8 mouse cellular contexts compared by ENCODE assay signal in the genomic region with DNA sequence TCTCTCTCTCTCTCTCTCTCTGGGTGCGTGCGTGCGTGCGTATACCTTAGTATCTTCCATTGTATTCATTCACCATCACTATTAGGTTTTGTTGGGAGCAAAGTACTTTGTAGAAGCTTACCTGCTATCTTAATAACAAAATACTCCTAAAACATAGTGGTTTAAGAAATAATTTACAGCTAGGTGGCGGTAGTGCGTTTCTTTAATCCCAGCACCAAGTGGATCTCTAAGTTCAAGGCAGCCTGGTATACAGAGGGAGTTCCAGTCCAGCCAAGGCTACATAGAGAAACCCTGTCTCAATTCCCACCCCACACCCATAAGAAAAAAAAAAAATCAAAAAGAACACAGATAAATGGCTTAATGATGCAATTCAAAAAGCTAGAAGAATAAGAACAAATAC. TPM values are rescaled to one million over a fixed set of nuclear protein-coding genes. Genes with fewer than 3 reads are reported as not detected.
A peak's percentile ranks its signal among the peaks of the same experiment; 100 is the strongest.
DNase-seq lines count a peak whose midpoint lies in the region; ATAC-seq and TF ChIP-seq lines count a peak whose summit lies in the region.

No protein-coding gene starts in this region.

- H3K79me2 ChIP-seq in heart, adult 2 months (replicated peaks; ENCODE audit: control insufficient read depth, insufficient read depth, low read length) = peaks cover 6% of the 10 kb centered on the region

- no peak overlapping the region for H3K4me3 ChIP-seq in heart, adult 2 months
- no peak overlapping the region for H3K4me3 ChIP-seq in spleen, adult 2 months (ENCODE audit: extremely low read depth, insufficient read depth, insufficient read length)

- H3K27ac ChIP-seq in heart, adult 2 months = no peak overlapping the region
- no peak overlapping the region for H3K27ac ChIP-seq in spleen, adult 2 months (ENCODE audit: insufficient read depth, low read length)

- no peak for TF ChIP-seq POLR2A in heart, adult 2 months (IDR thresholded peaks at IDR 0.05; ENCODE audit: insufficient read depth, low read depth, low read length)
- no peak for TF ChIP-seq POLR2A in spleen, adult 2 months (IDR thresholded peaks at IDR 0.05; ENCODE audit: low read depth, low read length)

- TF ChIP-seq CTCF in heart, adult 2 months (IDR thresholded peaks at IDR 0.05) = peak; percentile 74
- TF ChIP-seq CTCF in spleen, adult 2 months (IDR thresholded peaks at IDR 0.05; ENCODE audit: extremely low read depth, insufficient read depth, insufficient read length, insufficient replicate concordance) = peak; percentile 21; the same call in 1 of the 2 replicates

- peak; percentile 63; the same call in 1 of the 2 replicates for ATAC-seq in megakaryocyte-erythroid progenitor cell, adult 5-6 weeks (replicated peaks; ENCODE audit: low FRiP score, low TSS enrichment, poor library complexity, severe bottlenecking)

- DNase-seq in heart, adult 2 months = no peak
- DNase-seq in heart, adult 11 months = no peak
- peak; percentile 9 to 52 for DNase-seq in spleen, adult 2 months (ENCODE audit: low read depth in 1 of 2, low spot score in 2 of 2)
- no peak for DNase-seq in spleen, adult 18-20 months
- peak; percentile 51 for DNase-seq in embryo, embryonic 10 days (ENCODE audit: low spot score)
- DNase-seq in frontal cortex, postnatal 10 days (ENCODE audit: low spot score in 2 of 2) = no peak
- no peak for DNase-seq in layer of hippocampus, adult 8-10 months (ENCODE audit: low spot score in 2 of 2)

- intact Hi-C loops in heart, adult 2 months (cut with DNase I) = loop anchor here (1.0 kb wide), 2 partner anchors 75 to 145 kb away; no protein-coding TSS in a partner anchor

- no peak overlapping the region for H3K9ac ChIP-seq in heart, adult 2 months (ENCODE audit: low read depth, low read length)

- H3K4me1 ChIP-seq in heart, adult 2 months (ENCODE audit: control insufficient read depth, insufficient read depth, low read length) = no peaks in the 10 kb centered on the region
- no peaks in the 10 kb centered on the region for H3K4me1 ChIP-seq in spleen, adult 2 months (ENCODE audit: control insufficient read depth, insufficient read depth, insufficient read length)

- WGBS in heart, adult 2 months = 84% methylated on average over 6 of the region's 6 CpGs
- 79% methylated on average over 6 of the region's 6 CpGs for WGBS in spleen, adult 2 months

- H3K27me3 ChIP-seq in heart, adult 2 months (ENCODE audit: control insufficient read depth, insufficient read depth, low read length) = no peaks in the 10 kb centered on the region
- no peaks in the 10 kb centered on the region for H3K27me3 ChIP-seq in spleen, adult 2 months (ENCODE audit: control insufficient read depth, insufficient read depth, low read length)

- no peak for TF ChIP-seq EP300 in heart, adult 2 months (IDR thresholded peaks at IDR 0.05; ENCODE audit: insufficient read depth, low read depth, low read length)

- H3K36me3 ChIP-seq in heart, adult 2 months (ENCODE audit: control insufficient read depth, insufficient read depth, low read length) = no peaks in the 10 kb centered on the region
- no peaks in the 10 kb centered on the region for H3K36me3 ChIP-seq in spleen, adult 2 months (ENCODE audit: control insufficient read depth, insufficient read depth, low read length)

RNA-seq across cellular contexts. Expression of gene Tfcp2, which starts 13.9 kb away (rescaled TPM):
- total RNA-seq in heart, adult 2 months (2021) = 10 to 100 TPM; 11.6 to 12.8 TPM
- polyA plus RNA-seq in heart, adult 2 months (2012; rRNA removed) = 6.6 and 8.2 TPM in 2 replicates
- 3.8 and 4.5 TPM in 2 replicates for polyA plus RNA-seq in spleen, adult 2 months (2012; rRNA removed)
- 14.0 and 21.7 TPM in 2 replicates for total RNA-seq in megakaryocyte-erythroid progenitor cell, adult 5-6 weeks (2014; fragmentation: Nextera tagmentation)
- 18.5 and 33.1 TPM in 2 replicates for total RNA-seq in megakaryocyte-erythroid progenitor cell, adult 5-6 weeks (2017)
- total RNA-seq in layer of hippocampus, adult 8-10 months (2022) = 10 to 100 TPM; 31.4 to 41.1 (median 36.5) TPM

RNA-seq across cellular contexts. Expression of gene Csrnp2, which starts 42.6 kb away (rescaled TPM):
- total RNA-seq in heart, adult 2 months (2021) = 1 to 10 TPM; 2.1 to 2.7 TPM
- polyA plus RNA-seq in heart, adult 2 months (2012; rRNA removed) = 1.7 and 3.0 TPM in 2 replicates
- 1.7 and 2.0 TPM in 2 replicates for polyA plus RNA-seq in spleen, adult 2 months (2012; rRNA removed)
- total RNA-seq in megakaryocyte-erythroid progenitor cell, adult 5-6 weeks (2014; fragmentation: Nextera tagmentation) = 1.7 and 1.9 TPM in 2 replicates
- 2.2 and 3.1 TPM in 2 replicates for total RNA-seq in megakaryocyte-erythroid progenitor cell, adult 5-6 weeks (2017)
- total RNA-seq in layer of hippocampus, adult 8-10 months (2022) = 10 to 100 TPM; 22.7 to 26.3 (median 24.6) TPM

Comparison
In these comparisons a context has a peak if more than half of its experiments do, and no peak if none do; other contexts are left out.
1. DNase-seq: peak in spleen, adult 2 months (2 of 2) and embryo, embryonic 10 days (single experiment); none in heart, adult 2 months (0 of 2), heart, adult 11 months (single experiment), spleen, adult 18-20 months (0 of 2), frontal cortex, postnatal 10 days (0 of 2) and layer of hippocampus, adult 8-10 months (0 of 2).
2. RNA of gene Csrnp2, which starts 42.6 kb away (total RNA-seq): 22.7 to 26.3 TPM in layer of hippocampus, adult 8-10 months; 2.1 to 2.7 TPM in heart, adult 2 months and 1.7 to 3.1 TPM in megakaryocyte-erythroid progenitor cell, adult 5-6 weeks; every median in the first group is over 4 times any median in the second.